Comparison of ENCODE assay signal across 8 mouse cellular contexts in the genomic region with DNA sequence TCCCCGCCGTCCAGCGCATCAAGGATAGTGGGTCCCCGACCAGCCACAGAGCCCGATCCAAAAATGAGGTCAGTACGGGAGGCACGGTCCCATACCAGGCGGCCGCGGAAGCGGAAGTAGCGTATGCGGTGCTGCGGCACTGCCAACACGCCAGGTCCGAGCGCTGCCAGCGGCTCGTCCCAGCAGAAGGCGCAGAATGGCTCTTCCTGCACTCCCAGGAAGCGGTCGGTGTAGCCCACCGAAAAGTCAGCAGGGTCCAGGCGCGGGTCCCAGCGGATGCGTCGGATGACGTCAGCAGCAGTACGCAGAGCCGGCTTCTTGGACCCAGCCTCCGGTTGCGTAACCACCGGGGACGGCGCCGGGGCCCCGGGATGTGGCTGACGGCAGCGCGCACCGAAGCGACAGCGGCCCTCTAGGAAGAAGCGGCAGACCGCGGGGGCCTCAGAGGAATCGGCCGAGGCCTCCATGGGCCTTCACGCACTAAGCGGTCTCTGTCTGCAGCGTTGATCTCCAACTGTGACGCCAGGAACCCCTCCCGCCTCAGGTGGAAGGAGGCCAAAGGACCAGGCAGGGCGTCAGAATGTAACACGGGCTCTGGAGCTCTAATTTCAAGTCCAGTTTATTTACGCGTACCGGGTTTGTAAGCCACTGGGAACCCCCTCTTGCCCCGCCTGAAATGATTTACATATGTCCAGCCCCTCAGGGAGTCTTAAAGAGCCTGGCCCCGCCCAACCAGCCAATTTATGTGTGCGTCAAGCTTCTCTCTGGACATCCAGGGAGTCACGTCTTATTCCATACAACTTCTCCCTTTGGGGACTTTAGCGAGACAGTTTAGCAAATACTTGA. TPM values are rescaled to one million over a fixed set of nuclear protein-coding genes. Genes with fewer than 3 reads are reported as not detected.
DNase-seq lines count a peak whose midpoint lies in the region; ATAC-seq lines count a peak whose summit lies in the region.

No protein-coding gene starts in this region.

- DNase-seq in gastrocnemius, adult 8-10 months (ENCODE audit: low spot score in 2 of 2) = peak; percentile 77 to 78
- DNase-seq in induced T-regulatory cell, adult 2 months (ENCODE audit: low read depth) = peak; percentile 94
- DNase-seq in left cerebral cortex, postnatal 10 days (ENCODE audit: extremely low spot score in 1 of 2, low spot score in 2 of 2) = peak; percentile 79 to 87
- DNase-seq in right cerebral cortex, postnatal 14 days = peak; percentile 83
- peak; percentile 70 to 73 for DNase-seq in urinary bladder, postnatal 4 days (ENCODE audit: low spot score in 2 of 2)

- intact Hi-C loops in left cerebral cortex, postnatal 10 days (cut with DNase I) = loop anchor here (2.0 to 10.0 kb wide), 2 partner anchors 277 to 455 kb away; a partner anchor contains a TSS

- ATAC-seq in activated CD4-positive, CD25-positive, alpha-beta regulatory T cell, adult 4 months = peak; percentile 64
- peak; percentile 59 for ATAC-seq in common myeloid progenitor, adult 5-6 weeks (replicated peaks; ENCODE audit: low read depth, poor library complexity, severe bottlenecking)
- ATAC-seq in megakaryocyte progenitor cell, adult 5-6 weeks (replicated peaks; ENCODE audit: poor library complexity) = peak; percentile 51

RNA-seq across cellular contexts. Expression of a gene that starts 0.7 kb away (rescaled TPM):
- 1 to 10 TPM; 5.5 to 6.1 TPM for polyA plus RNA-seq in activated CD4-positive, CD25-positive, alpha-beta regulatory T cell, adult 4 months (2017; shearing (Covaris generic))
- total RNA-seq in common myeloid progenitor, adult 5-6 weeks (2017) = 1.3 and 1.5 TPM in 2 replicates
- 1 to 10 TPM; 1.8 to 2.4 (median 2.1) TPM for total RNA-seq in gastrocnemius, adult 8-10 months (2022)
- 1 to 10 TPM; 5.2 to 6.2 TPM for total RNA-seq in left cerebral cortex, postnatal 10 days (2021)
- total RNA-seq in megakaryocyte progenitor cell, adult 5-6 weeks (2015) = 0.72 and 1.5 TPM in 2 replicates
- total RNA-seq in megakaryocyte progenitor cell, adult 5-6 weeks (2017) = 2.2 and 2.9 TPM in 2 replicates

RNA-seq across cellular contexts. Expression of a gene that starts 12.6 kb away (rescaled TPM):
- 10 to 100 TPM; 26.1 to 29.3 TPM for polyA plus RNA-seq in activated CD4-positive, CD25-positive, alpha-beta regulatory T cell, adult 4 months (2017; shearing (Covaris generic))
- 26.6 and 51.3 TPM in 2 replicates for total RNA-seq in common myeloid progenitor, adult 5-6 weeks (2017)
- total RNA-seq in gastrocnemius, adult 8-10 months (2022) = 10 to 100 TPM; 23.8 to 30.8 (median 25.8) TPM
- total RNA-seq in left cerebral cortex, postnatal 10 days (2021) = 100 to 1,000 TPM; 160 to 166 TPM
- total RNA-seq in megakaryocyte progenitor cell, adult 5-6 weeks (2015) = 23.2 and 36.4 TPM in 2 replicates
- 19.5 and 24.1 TPM in 2 replicates for total RNA-seq in megakaryocyte progenitor cell, adult 5-6 weeks (2017)

RNA-seq across cellular contexts. Expression of a gene that starts 15.2 kb away (rescaled TPM):
- polyA plus RNA-seq in activated CD4-positive, CD25-positive, alpha-beta regulatory T cell, adult 4 months (2017; shearing (Covaris generic)) = not detected
- total RNA-seq in common myeloid progenitor, adult 5-6 weeks (2017) = 0.41 TPM in 1 of 2 replicates, not detected in the other
- 1 to 10 TPM; 1.5 to 2.2 (median 2.0) TPM for total RNA-seq in gastrocnemius, adult 8-10 months (2022)
- 1 to 10 TPM; 3.3 to 3.4 TPM for total RNA-seq in left cerebral cortex, postnatal 10 days (2021)
- total RNA-seq in megakaryocyte progenitor cell, adult 5-6 weeks (2015) = not detected in 2 replicates
- not detected in 2 replicates for total RNA-seq in megakaryocyte progenitor cell, adult 5-6 weeks (2017)

RNA-seq across cellular contexts. Expression of a gene that starts 30.2 kb away (rescaled TPM):
- polyA plus RNA-seq in activated CD4-positive, CD25-positive, alpha-beta regulatory T cell, adult 4 months (2017; shearing (Covaris generic)) = under 1 TPM; 0.45 to 0.53 TPM
- not detected in 2 replicates for total RNA-seq in common myeloid progenitor, adult 5-6 weeks (2017)
- 1 to 10 TPM in 1 of 4 experiments, under 1 TPM in 3; 0.18 to 1.3 (median 0.75) TPM for total RNA-seq in gastrocnemius, adult 8-10 months (2022)
- total RNA-seq in left cerebral cortex, postnatal 10 days (2021) = 100 to 1,000 TPM; 570 to 685 TPM
- 0.12 and 0.39 TPM in 2 replicates for total RNA-seq in megakaryocyte progenitor cell, adult 5-6 weeks (2015)
- total RNA-seq in megakaryocyte progenitor cell, adult 5-6 weeks (2017) = 0.17 TPM in 1 of 2 replicates, not detected in the other

Comparison
In these comparisons a context has a peak if more than half of its experiments do, and no peak if none do; other contexts are left out.
1. Peak in every context shown above with its lines: DNase-seq and ATAC-seq.